In genomic region chr3:89349869-89350501, GRCm38 (mm10) we compare ENCODE assay signal across 8 mouse cellular contexts. TPM values are rescaled to one million over a fixed set of nuclear protein-coding genes. Genes with fewer than 3 reads are reported as not detected.
A peak's percentile ranks its signal among the peaks of the same experiment; 100 is the strongest.
DNase-seq lines count a peak whose midpoint lies in the region; ATAC-seq lines count a peak whose summit lies in the region.

TSS of gene Adam15 (minus strand) at chr3:89349996.

- intact Hi-C loops in gastrocnemius, postnatal 36 days (cut with DNase I), result loop anchor here (10.0 kb wide), 1 partner anchor 335 kb away; no protein-coding TSS in a partner anchor
- intact Hi-C loops in left cerebral cortex, postnatal 14 days (cut with DNase I), result loop anchor here (5.0 to 10.0 kb wide), 2 partner anchors 33 to 135 kb away; no protein-coding TSS in a partner anchor

- H3K4me1 ChIP-seq in intestine, embryonic 15.5 days (replicated peaks), result peaks cover 16% of the 10 kb centered on the region

- H3K36me3 ChIP-seq in intestine, embryonic 15.5 days, result no peaks in the 10 kb centered on the region

- H3K4me3 ChIP-seq in intestine, embryonic 15.5 days (replicated peaks), result peak within 1 kb of the TSS; percentile 69

- H3K4me2 ChIP-seq in intestine, embryonic 15.5 days (replicated peaks), result peak within 1 kb of the TSS; percentile 99

- no peaks in the 10 kb centered on the region; the same call in 1 of the 2 replicates for H3K27me3 ChIP-seq in intestine, embryonic 15.5 days (replicated peaks)

- under 1% methylated on average over 59 of the region's 59 CpGs for WGBS in intestine, embryonic 15.5 days

- no peaks in the 10 kb centered on the region for H3K9me3 ChIP-seq in intestine, embryonic 15.5 days

- H3K9ac ChIP-seq in intestine, embryonic 15.5 days, result peak within 1 kb of the TSS; percentile 71

- DNase-seq in adrenal gland, adult 18-20 months (ENCODE audit: low spot score in 2 of 2), result peak; percentile 90 to 92
- peak; percentile 92 for DNase-seq in embryo, embryonic 11 days
- DNase-seq in gastrocnemius, postnatal 36 days, result peak; percentile 87 to 92
- DNase-seq in left cerebral cortex, postnatal 14 days (ENCODE audit: low spot score in 2 of 2), result peak; percentile 89 to 93
- peak; percentile 91 for DNase-seq in right cerebral cortex, postnatal 14 days
- DNase-seq in urinary bladder, postnatal 25 days (ENCODE audit: low spot score), result peak; percentile 87

- ATAC-seq in intestine, embryonic 15.5 days, result peak; percentile 93
- peak; percentile 74 for ATAC-seq in megakaryocyte-erythroid progenitor cell, adult 5-6 weeks (replicated peaks; ENCODE audit: low FRiP score, low TSS enrichment, poor library complexity, severe bottlenecking)

- peak within 1 kb of the TSS; percentile 24 for H3K27ac ChIP-seq in intestine, embryonic 15.5 days

RNA-seq across cellular contexts. Expression of gene Adam15, which starts in this region (rescaled TPM):
- 10 to 100 TPM; 56.3 to 87.6 TPM for total RNA-seq in adrenal gland, adult 18-20 months (2021)
- total RNA-seq in gastrocnemius, postnatal 36 days (2021), result 10 to 100 TPM; 15.8 to 23.2 TPM
- polyA plus RNA-seq in intestine, embryonic 15.5 days (2015; fragmentation: Nextera tagmentation; extraction: Ambion mirVana), result 45.5 and 49.5 TPM in 2 replicates
- 10 to 100 TPM; 95.0 TPM for total RNA-seq in left cerebral cortex, postnatal 14 days (2021)
- total RNA-seq in megakaryocyte-erythroid progenitor cell, adult 5-6 weeks (2014; fragmentation: Nextera tagmentation), result 7.4 and 11.4 TPM in 2 replicates
- total RNA-seq in megakaryocyte-erythroid progenitor cell, adult 5-6 weeks (2017), result 2.3 and 6.4 TPM in 2 replicates

Comparison
In these comparisons a context has a peak if more than half of its experiments do, and no peak if none do; other contexts are left out.
1. Peak in every context shown above with its lines: DNase-seq, ATAC-seq, H3K4me3 ChIP-seq and H3K27ac ChIP-seq.